Mouse (Mus musculus): ENCODE measurements at regions not wholly inside any gene's neighbourhood (a gene's known extent, or its start where the extent isn't known, plus 50 kb on each side); places are given as distances from the start of the nearest gene placed in this dataset.

GRCm38 (mm10) chr3:62159031-62159430 is 179.1 kb upstream of the Arhgef26 start:
- peak; percentile 45 for DNase-seq (ENCODE audit: low read depth)

- DNase-seq (ENCODE audit: low read depth) = peak; percentile 6
Measured at GRCm38 (mm10) chr3:62170647-62171046, 167.5 kb upstream of the Arhgef26 start.

- peak; percentile 28 for DNase-seq (ENCODE audit: low read depth)
Measured at GRCm38 (mm10) chr3:62187807-62188509, 150.2 kb upstream of the Arhgef26 start.

- DNase-seq (ENCODE audit: low read depth) = peak; percentile 50
Measured at GRCm38 (mm10) chr3:62192466-62192865, 145.7 kb upstream of the Arhgef26 start.

- no peak for DNase-seq (ENCODE audit: low read depth)
Measured at GRCm38 (mm10) chr3:62194421-62194820, 143.7 kb upstream of the Arhgef26 start.

GRCm38 (mm10) chr3:62196679-62197078 is 141.5 kb upstream of the Arhgef26 start:
- DNase-seq (ENCODE audit: low read depth) = no peak

- DNase-seq (ENCODE audit: low read depth) = peak; percentile 17
Measured at GRCm38 (mm10) chr3:62215806-62216205, 122.3 kb upstream of the Arhgef26 start.

- DNase-seq (ENCODE audit: low read depth) = no peak
Measured at GRCm38 (mm10) chr3:62217335-62217734, 120.8 kb upstream of the Arhgef26 start.

- DNase-seq (ENCODE audit: low read depth) = no peak
Measured at GRCm38 (mm10) chr3:62227697-62228096, 110.4 kb upstream of the Arhgef26 start.

- DNase-seq (ENCODE audit: low read depth) = no peak
Measured at GRCm38 (mm10) chr3:62228156-62228555, 110.0 kb upstream of the Arhgef26 start.

- no peak for DNase-seq (ENCODE audit: low read depth)
Measured at GRCm38 (mm10) chr3:62241031-62241430, 97.1 kb upstream of the Arhgef26 start.

GRCm38 (mm10) chr3:62271703-62272102 is 66.4 kb upstream of the Arhgef26 start:
- no peak for DNase-seq (ENCODE audit: low read depth)

- no peak for DNase-seq (ENCODE audit: low read depth)
Measured at GRCm38 (mm10) chr3:62278279-62278678, 59.9 kb upstream of the Arhgef26 start.

GRCm38 (mm10) chr3:62280960-62281359 is 57.2 kb upstream of the Arhgef26 start:
- no peak for DNase-seq (ENCODE audit: low read depth)

Data from 416B (cell line).